Mouse (Mus musculus) lung, postnatal 10 days (tissue): ENCODE data around the gene Prkaa2.
"Not testable (repeated sequence)": the region's sequence is repeated elsewhere in the genome, so short reads cannot be mapped to it uniquely, and the experiment has no call there.

Source experiments
- DNase-seq: peaks from one replicate; pipeline ENCODE4 v3.0.0; 2021

Gene Prkaa2

GRCm38 (mm10) chr4:105013718-105014117 lies 96.0 kb downstream of the Prkaa2 start:
- no peak for DNase-seq

GRCm38 (mm10) chr4:105007360-105008018 lies 102.2 kb downstream of the Prkaa2 start:
- no peak for DNase-seq

GRCm38 (mm10) chr4:105004649-105005048 lies 105.0 kb downstream of the Prkaa2 start:
- not testable (repeated sequence) for DNase-seq

- DNase-seq, result no peak
These were observed 105.6 kb downstream of the Prkaa2 start for GRCm38 (mm10) chr4:105004135-105004534.

GRCm38 (mm10) chr4:105001736-105002135 lies 108.0 kb downstream of the Prkaa2 start:
- no peak for DNase-seq

GRCm38 (mm10) chr4:104999702-105000101 lies 110.0 kb downstream of the Prkaa2 start:
- DNase-seq, result no peak

GRCm38 (mm10) chr4:104993140-104993874 lies 116.4 kb downstream of the Prkaa2 start:
- DNase-seq, result no peak

GRCm38 (mm10) chr4:104992271-104992670 lies 117.4 kb downstream of the Prkaa2 start:
- DNase-seq, result no peak

- no peak for DNase-seq
These were observed 119.0 kb downstream of the Prkaa2 start for GRCm38 (mm10) chr4:104990686-104991085.

- DNase-seq, result peak; percentile 14
These were observed 119.7 kb downstream of the Prkaa2 start for GRCm38 (mm10) chr4:104990016-104990415.

GRCm38 (mm10) chr4:104988709-104989108 lies 121.0 kb downstream of the Prkaa2 start:
- DNase-seq, result no peak

- no peak for DNase-seq
These were observed 121.6 kb downstream of the Prkaa2 start for GRCm38 (mm10) chr4:104988102-104988501.

GRCm38 (mm10) chr4:104987631-104988030 lies 122.1 kb downstream of the Prkaa2 start:
- no peak for DNase-seq

GRCm38 (mm10) chr4:104985960-104986632 lies 123.6 kb downstream of the Prkaa2 start:
- DNase-seq, result no peak
